Mouse (Mus musculus): ENCODE results near the gene Gprc5b.

- TF ChIP-seq CTCF (conservative IDR thresholded peaks at IDR 0.05; ENCODE audit: insufficient read depth, insufficient read length, low read depth, low read length): no peak
- no peak for TF ChIP-seq POLR2A (IDR thresholded peaks at IDR 0.05; ENCODE audit: low read depth, low read length)
These were observed 45.3 kb downstream of the Gprc5b start for GRCm38 (mm10) chr7:118949749-118950148.
